Mouse (Mus musculus): ENCODE measurements around the gene Lman1l. TPM values are rescaled to one million over a fixed set of nuclear protein-coding genes. Genes with fewer than 3 reads are reported as not detected.

Gene Lman1l
- polyA plus RNA-seq, 1 experiment from 2014 or later = not detected

- Histone ChIP-seq H3K9ac (replicated peaks; ENCODE audit: low read length) (no peak overlapping the region), H3K27me3 (ENCODE audit: control insufficient read depth, insufficient read depth, low read length) (no peaks in the 10 kb centered on the region), H3K9me3 (ENCODE audit: control insufficient read depth, low read length) (no peaks in the 10 kb centered on the region), H3K36me3 (ENCODE audit: control insufficient read depth, insufficient read depth, low read length) (0 out of 2 replicates have a peak, but pooled peaks cover 1% of the 10 kb centered on the region), H3K4me2 (ENCODE audit: low read length) (no peak overlapping the region), H3K27ac (replicated peaks; ENCODE audit: low read depth, low read length) (no peak overlapping the region), H3K4me3 (replicated peaks; ENCODE audit: low read depth, low read length) (no peak overlapping the region), H3K4me1 (ENCODE audit: control insufficient read depth, insufficient read depth, low read length) (no peaks in the 10 kb centered on the region)
- 89% methylated on average over 8 of the region's 8 CpGs for WGBS
- no peak for DNase-seq
- no peak for ATAC-seq (ENCODE audit: low FRiP score, low TSS enrichment)
These were observed 1.7 kb downstream of the Lman1l start for GRCm38 (mm10) chr9:57618854-57619253.

DNA sequence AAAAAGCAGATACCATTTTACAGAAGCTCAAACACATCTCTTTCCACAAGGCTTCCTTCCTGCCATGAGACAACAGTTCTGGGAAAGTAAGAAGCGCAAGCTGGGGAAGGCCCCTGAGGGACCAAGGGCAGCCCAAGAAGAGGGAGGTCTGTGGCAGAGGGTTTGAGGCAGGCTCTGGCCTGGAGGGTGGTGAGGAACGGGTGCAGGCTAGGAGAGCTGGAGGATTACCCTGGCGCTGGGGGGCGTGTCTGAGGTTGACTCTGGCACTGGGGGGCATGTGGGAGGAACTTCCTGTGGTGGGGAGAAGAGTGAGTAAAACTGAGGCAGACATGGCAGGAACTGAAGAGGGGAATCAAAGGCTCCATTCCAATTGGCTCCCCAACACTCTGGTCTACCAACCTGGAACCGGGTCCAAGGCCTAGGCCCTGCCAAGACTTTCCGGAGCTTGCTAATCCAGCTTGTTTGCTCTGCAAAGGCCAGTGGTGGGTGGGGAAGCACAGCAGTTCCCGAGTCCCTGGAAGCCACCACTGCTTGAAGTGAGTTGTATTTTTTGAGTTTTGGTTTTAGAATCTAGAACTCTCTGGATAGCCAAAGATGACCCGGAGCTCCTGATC, 2.9 kb downstream of the Lman1l start:
- ATAC-seq (ENCODE audit: low FRiP score, low TSS enrichment) (no peak), DNase-seq (no peak)
- Histone ChIP-seq H3K4me2 (ENCODE audit: low read length) (no peak overlapping the region), H3K27me3 (ENCODE audit: control insufficient read depth, insufficient read depth, low read length) (no peaks in the 10 kb centered on the region), H3K36me3 (ENCODE audit: control insufficient read depth, insufficient read depth, low read length) (no peaks in the 10 kb centered on the region), H3K4me3 (replicated peaks; ENCODE audit: low read depth, low read length) (no peak overlapping the region), H3K27ac (replicated peaks; ENCODE audit: low read depth, low read length) (no peak overlapping the region), H3K9me3 (ENCODE audit: control insufficient read depth, low read length) (no peaks in the 10 kb centered on the region), H3K9ac (replicated peaks; ENCODE audit: low read length) (no peak overlapping the region), H3K4me1 (ENCODE audit: control insufficient read depth, insufficient read depth, low read length) (no peaks in the 10 kb centered on the region)
- WGBS = 79% methylated on average over 8 of the region's 8 CpGs

- Histone ChIP-seq H3K9me3 (ENCODE audit: control insufficient read depth, low read length) (no peaks in the 10 kb centered on the region), H3K36me3 (ENCODE audit: control insufficient read depth, insufficient read depth, low read length) (no peaks in the 10 kb centered on the region), H3K4me2 (ENCODE audit: low read length) (no peak overlapping the region), H3K4me1 (ENCODE audit: control insufficient read depth, insufficient read depth, low read length) (0 out of 2 replicates have a peak, but pooled peaks cover 8% of the 10 kb centered on the region), H3K27me3 (ENCODE audit: control insufficient read depth, insufficient read depth, low read length) (no peaks in the 10 kb centered on the region), H3K9ac (replicated peaks; ENCODE audit: low read length) (no peak overlapping the region), H3K27ac (replicated peaks; ENCODE audit: low read depth, low read length) (no peak overlapping the region), H3K4me3 (replicated peaks; ENCODE audit: low read depth, low read length) (no peak overlapping the region)
- ATAC-seq (ENCODE audit: low FRiP score, low TSS enrichment) (no peak), DNase-seq (no peak)
- 91% methylated on average over 4 of the region's 4 CpGs for WGBS
These were observed 5.8 kb downstream of the Lman1l start for GRCm38 (mm10) chr9:57614786-57615185.

- DNase-seq (no peak), ATAC-seq (ENCODE audit: low FRiP score, low TSS enrichment) (no peak)
- Histone ChIP-seq H3K27ac (replicated peaks; ENCODE audit: low read depth, low read length) (no peak overlapping the region), H3K36me3 (ENCODE audit: control insufficient read depth, insufficient read depth, low read length) (no peaks in the 10 kb centered on the region), H3K9me3 (ENCODE audit: control insufficient read depth, low read length) (no peaks in the 10 kb centered on the region), H3K4me2 (ENCODE audit: low read length) (no peak overlapping the region), H3K4me3 (replicated peaks; ENCODE audit: low read depth, low read length) (no peak overlapping the region), H3K9ac (replicated peaks; ENCODE audit: low read length) (no peak overlapping the region), H3K27me3 (ENCODE audit: control insufficient read depth, insufficient read depth, low read length) (no peaks in the 10 kb centered on the region), H3K4me1 (ENCODE audit: control insufficient read depth, insufficient read depth, low read length) (0 out of 2 replicates have a peak, but pooled peaks cover 8% of the 10 kb centered on the region)
- 88% methylated on average over 7 of the region's 7 CpGs for WGBS
These were observed 6.6 kb downstream of the Lman1l start for GRCm38 (mm10) chr9:57613975-57614374.

GRCm38 (mm10) chr9:57612587-57612986, 8.0 kb downstream of the Lman1l start:
- Histone ChIP-seq H3K4me3 (replicated peaks; ENCODE audit: low read depth, low read length) (no peak overlapping the region), H3K4me1 (ENCODE audit: control insufficient read depth, insufficient read depth, low read length) (0 out of 2 replicates have a peak, but pooled peaks cover 8% of the 10 kb centered on the region), H3K27me3 (ENCODE audit: control insufficient read depth, insufficient read depth, low read length) (0 out of 2 replicates have a peak, but pooled peaks cover 2% of the 10 kb centered on the region), H3K4me2 (ENCODE audit: low read length) (no peak overlapping the region), H3K27ac (replicated peaks; ENCODE audit: low read depth, low read length) (no peak overlapping the region), H3K9me3 (ENCODE audit: control insufficient read depth, low read length) (no peaks in the 10 kb centered on the region), H3K36me3 (ENCODE audit: control insufficient read depth, insufficient read depth, low read length) (no peaks in the 10 kb centered on the region), H3K9ac (replicated peaks; ENCODE audit: low read length) (no peak overlapping the region)
- WGBS = 88% methylated on average over 7 of the region's 7 CpGs
- DNase-seq = no peak
- ATAC-seq (ENCODE audit: low FRiP score, low TSS enrichment) = no peak

DNA sequence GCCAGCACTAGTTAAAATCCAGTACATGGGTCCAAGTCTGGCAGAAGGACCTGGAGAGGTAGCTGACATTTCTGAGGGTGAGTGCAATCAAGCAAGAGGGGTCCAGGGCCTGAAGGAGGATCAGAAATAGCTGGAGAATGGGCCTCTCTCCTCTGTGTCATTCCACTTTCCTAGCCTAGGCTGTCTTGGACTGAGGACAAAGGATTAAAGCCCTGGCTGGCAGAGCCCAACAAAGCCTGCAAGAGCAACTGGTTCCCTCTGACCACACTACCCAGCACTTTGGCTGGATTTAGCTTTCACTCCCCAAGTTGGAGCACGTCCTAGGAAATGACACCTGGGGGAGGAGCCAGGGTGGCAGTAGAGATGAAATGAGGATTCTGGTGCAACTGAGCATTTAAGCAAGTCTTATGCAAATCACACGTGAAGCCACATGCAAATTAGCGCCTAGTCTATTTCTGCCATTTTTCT, 10.2 kb downstream of the Lman1l start:
- ATAC-seq (ENCODE audit: low FRiP score, low TSS enrichment) (no peak), DNase-seq (peak; percentile 48)
- Histone ChIP-seq H3K27ac (replicated peaks; ENCODE audit: low read depth, low read length) (no peak overlapping the region), H3K4me1 (ENCODE audit: control insufficient read depth, insufficient read depth, low read length) (peaks cover 21% of the 10 kb centered on the region), H3K36me3 (ENCODE audit: control insufficient read depth, insufficient read depth, low read length) (no peaks in the 10 kb centered on the region), H3K27me3 (ENCODE audit: control insufficient read depth, insufficient read depth, low read length) (0 out of 2 replicates have a peak, but pooled peaks cover 2% of the 10 kb centered on the region), H3K4me2 (ENCODE audit: low read length) (no peak overlapping the region), H3K9me3 (ENCODE audit: control insufficient read depth, low read length) (no peaks in the 10 kb centered on the region), H3K9ac (replicated peaks; ENCODE audit: low read length) (no peak overlapping the region), H3K4me3 (replicated peaks; ENCODE audit: low read depth, low read length) (no peak overlapping the region)
- WGBS = 45% methylated on average over 3 of the region's 3 CpGs

- Histone ChIP-seq H3K36me3 (ENCODE audit: control insufficient read depth, insufficient read depth, low read length) (no peaks in the 10 kb centered on the region), H3K9ac (replicated peaks; ENCODE audit: low read length) (no peak overlapping the region), H3K4me2 (ENCODE audit: low read length) (no peak overlapping the region), H3K27me3 (ENCODE audit: control insufficient read depth, insufficient read depth, low read length) (0 out of 2 replicates have a peak, but pooled peaks cover 2% of the 10 kb centered on the region), H3K4me1 (ENCODE audit: control insufficient read depth, insufficient read depth, low read length) (peaks cover 22% of the 10 kb centered on the region), H3K9me3 (ENCODE audit: control insufficient read depth, low read length) (no peaks in the 10 kb centered on the region), H3K27ac (replicated peaks; ENCODE audit: low read depth, low read length) (no peak overlapping the region), H3K4me3 (replicated peaks; ENCODE audit: low read depth, low read length) (no peak overlapping the region)
- no peak for ATAC-seq (ENCODE audit: low FRiP score, low TSS enrichment)
- no peak for DNase-seq
- 74% methylated on average over 3 of the region's 3 CpGs for WGBS
These were observed 10.8 kb downstream of the Lman1l start for GRCm38 (mm10) chr9:57609803-57610202.

DNA sequence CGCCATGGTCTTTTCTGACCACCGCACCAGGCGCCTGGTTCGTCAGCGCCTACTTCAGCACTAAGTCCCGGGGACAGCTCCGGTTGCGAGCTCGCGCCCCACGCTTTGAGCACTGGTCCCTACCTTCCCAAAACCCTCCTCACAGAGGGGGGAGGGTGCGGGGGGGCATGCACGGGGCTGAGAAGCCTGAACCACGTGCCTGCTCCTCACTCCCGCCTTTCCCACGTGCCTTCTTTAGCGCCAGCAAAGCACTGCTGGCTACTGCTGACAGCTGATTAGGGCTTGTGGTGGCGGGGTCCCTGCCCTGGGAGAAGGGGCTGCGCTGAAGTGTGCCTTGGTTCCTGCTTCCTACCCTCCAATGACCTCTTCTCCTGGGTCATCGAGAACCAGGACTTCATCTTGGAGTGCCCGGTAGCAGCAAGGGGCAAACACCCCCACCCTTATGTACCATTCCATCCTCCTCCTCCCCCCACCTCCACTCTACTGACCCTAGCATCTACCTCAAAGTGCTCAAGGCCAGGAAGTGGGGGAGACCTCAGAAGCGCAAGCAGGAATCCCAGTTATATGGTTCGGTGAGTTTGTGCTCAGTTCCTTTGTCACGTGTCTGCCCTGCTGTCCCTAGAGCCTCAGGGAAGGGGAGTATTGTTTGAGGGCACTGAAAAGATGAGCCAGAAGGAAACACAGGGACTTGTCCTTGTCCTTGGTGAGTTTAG, 14.3 kb downstream of the Lman1l start, which contains the start of gene Cplx3:
Gene Cplx3 (minus strand): TSS at position 143 of the 713 bp plus-strand sequence.
- H3K27me3 ChIP-seq (ENCODE audit: control insufficient read depth, insufficient read depth, low read length) = 0 out of 2 replicates have a peak, but pooled peaks cover 2% of the 10 kb centered on the region
- H3K4me1 ChIP-seq (ENCODE audit: control insufficient read depth, insufficient read depth, low read length) = peaks cover 22% of the 10 kb centered on the region
- peak; percentile 66 for DNase-seq
- no peak within 1 kb of the TSS for H3K4me3 ChIP-seq (replicated peaks; ENCODE audit: low read depth, low read length)
- H3K9me3 ChIP-seq (ENCODE audit: control insufficient read depth, low read length) = no peaks in the 10 kb centered on the region
- H3K9ac ChIP-seq (replicated peaks; ENCODE audit: low read length) = no peak within 1 kb of the TSS
- peak within 1 kb of the TSS; percentile 41 for H3K4me2 ChIP-seq (ENCODE audit: low read length)
- 5% methylated on average over 24 of the region's 24 CpGs for WGBS
- ATAC-seq (ENCODE audit: low FRiP score, low TSS enrichment) = peak; percentile 63; the same call in 1 of the 2 replicates
- H3K27ac ChIP-seq (replicated peaks; ENCODE audit: low read depth, low read length) = no peak within 1 kb of the TSS
- no peaks in the 10 kb centered on the region for H3K36me3 ChIP-seq (ENCODE audit: control insufficient read depth, insufficient read depth, low read length)

Measured in midbrain, embryonic 14.5 days (tissue).